In the genomic region with DNA sequence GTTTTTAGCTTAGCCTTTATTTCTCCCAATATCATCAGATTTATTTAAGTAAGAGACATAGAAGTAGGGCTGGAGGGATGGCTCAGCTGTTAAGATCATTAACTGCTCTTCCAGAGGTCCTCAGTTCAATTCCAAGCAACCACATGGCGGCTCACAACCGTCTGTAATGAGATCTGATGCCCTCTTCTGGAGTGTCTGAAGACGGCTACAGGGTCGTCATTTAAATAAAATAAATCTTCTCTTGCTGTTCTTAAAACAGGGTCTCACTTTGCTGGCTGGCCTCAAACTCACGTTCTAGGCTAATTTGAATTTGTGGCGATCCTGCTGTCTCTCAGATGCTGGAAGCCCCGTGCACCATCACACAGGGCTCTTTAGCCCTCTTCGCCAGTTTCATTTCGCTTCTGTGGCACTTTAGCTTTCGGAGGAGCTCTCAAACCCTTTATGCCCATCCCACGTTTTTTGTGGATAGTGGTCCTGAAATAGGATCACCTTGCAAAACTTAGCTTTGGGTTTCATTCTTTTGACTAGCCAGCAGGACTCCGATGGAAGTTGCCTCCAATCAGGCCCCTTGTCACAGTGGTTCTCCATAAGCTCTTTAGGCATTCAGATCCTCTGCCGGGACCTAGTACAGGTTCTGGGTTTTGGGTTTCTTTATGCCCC, we compare ENCODE assay signal across 8 mouse cellular contexts. TPM values are rescaled to one million over a fixed set of nuclear protein-coding genes. Genes with fewer than 3 reads are reported as not detected.
DNase-seq lines count a peak whose midpoint lies in the region; ATAC-seq and TF ChIP-seq lines count a peak whose summit lies in the region.

No protein-coding gene starts in this region.

- no peak for ATAC-seq in forebrain, embryonic 16.5 days

- peak overlapping the region; percentile 68 for H3K4me3 ChIP-seq in thymus, adult 2 months (ENCODE audit: control insufficient read depth, insufficient read depth, low read length)
- H3K4me3 ChIP-seq in forebrain, embryonic 16.5 days (replicated peaks; ENCODE audit: low read length) = peak overlapping the region; percentile 82

- no peaks in the 10 kb centered on the region for H3K9me3 ChIP-seq in forebrain, embryonic 16.5 days (ENCODE audit: control insufficient read depth, low read length)

- 4% methylated on average over 13 of the region's 13 CpGs for WGBS in thymus, adult 2 months
- 9% methylated on average over 13 of the region's 13 CpGs for WGBS in forebrain, embryonic 16.5 days

- peak overlapping the region; percentile 62 for H3K9ac ChIP-seq in forebrain, embryonic 16.5 days (replicated peaks; ENCODE audit: low read depth, low read length)

- peak overlapping the region; percentile 83 for H3K4me2 ChIP-seq in forebrain, embryonic 16.5 days (ENCODE audit: low read length)

- no peaks in the 10 kb centered on the region for H3K36me3 ChIP-seq in thymus, adult 2 months (ENCODE audit: control insufficient read depth, insufficient read depth, low read length)
- no peaks in the 10 kb centered on the region for H3K36me3 ChIP-seq in forebrain, embryonic 16.5 days (ENCODE audit: control insufficient read depth, insufficient read depth)

- TF ChIP-seq POLR2A in thymus, adult 2 months (IDR thresholded peaks at IDR 0.05; ENCODE audit: control insufficient read depth, extremely low read depth, insufficient read depth, low read length, poor library complexity) = no peak

- peak; percentile 47 for DNase-seq in embryo, embryonic 10.5 days (ENCODE audit: low spot score)
- no peak for DNase-seq in embryo, embryonic 11 days
- peak; percentile 35 for DNase-seq in thymus, adult 2 months
- no peak for DNase-seq in thymus, postnatal 0 days (ENCODE audit: low spot score)
- DNase-seq in lung, postnatal 36 days = peak; percentile 40
- DNase-seq in Muller cell, postnatal 12 days (ENCODE audit: inconsistent ontology term) = no peak
- no peak for DNase-seq in frontal cortex, postnatal 25 days (ENCODE audit: low spot score in 2 of 2)

- no peak for TF ChIP-seq CTCF in thymus, adult 2 months (IDR thresholded peaks at IDR 0.05; ENCODE audit: borderline replicate concordance, control insufficient read depth, extremely low read depth, insufficient read depth, low read length, poor library complexity)

- peak overlapping the region; percentile 56; the same call in 1 of the 2 replicates for H3K27ac ChIP-seq in thymus, adult 2 months (ENCODE audit: control insufficient read depth, insufficient read depth, low read length)
- peak overlapping the region; percentile 38 for H3K27ac ChIP-seq in forebrain, embryonic 16.5 days (ENCODE audit: low read length)

- H3K4me1 ChIP-seq in thymus, adult 2 months (replicated peaks; ENCODE audit: control insufficient read depth, insufficient read depth, low read length) = peaks cover 6% of the 10 kb centered on the region
- peaks cover 11% of the 10 kb centered on the region for H3K4me1 ChIP-seq in forebrain, embryonic 16.5 days (replicated peaks; ENCODE audit: control insufficient read depth, insufficient read depth, low read length)

- H3K27me3 ChIP-seq in thymus, adult 2 months (ENCODE audit: control insufficient read depth, insufficient read depth, low read length) = no peaks in the 10 kb centered on the region
- H3K27me3 ChIP-seq in forebrain, embryonic 16.5 days (replicated peaks; ENCODE audit: control insufficient read depth, insufficient read depth, low read length) = no peaks in the 10 kb centered on the region

RNA-seq across cellular contexts. Expression of gene Tmem106c, which starts 0.5 kb away (rescaled TPM):
- polyA plus RNA-seq in thymus, adult 2 months (2012; rRNA removed) = 38.4 and 40.0 TPM in 2 replicates
- polyA plus RNA-seq in thymus, postnatal 0 days (2015; fragmentation: Nextera tagmentation; extraction: Ambion mirVana) = 39.0 and 40.9 TPM in 2 replicates
- polyA plus RNA-seq in forebrain, embryonic 16.5 days (2015; fragmentation: Nextera tagmentation; extraction: Ambion mirVana) = 64.8 and 66.9 TPM in 2 replicates

RNA-seq across cellular contexts. Expression of gene Col2a1, which starts 41.0 kb away (rescaled TPM):
- 0.32 and 0.47 TPM in 2 replicates for polyA plus RNA-seq in thymus, adult 2 months (2012; rRNA removed)
- polyA plus RNA-seq in thymus, postnatal 0 days (2015; fragmentation: Nextera tagmentation; extraction: Ambion mirVana) = 0.28 and 0.36 TPM in 2 replicates
- 16.6 and 35.1 TPM in 2 replicates for polyA plus RNA-seq in forebrain, embryonic 16.5 days (2015; fragmentation: Nextera tagmentation; extraction: Ambion mirVana)

RNA-seq across cellular contexts. Expression of gene Vdr, which starts 53.0 kb away (rescaled TPM):
- 5.3 and 6.2 TPM in 2 replicates for polyA plus RNA-seq in thymus, adult 2 months (2012; rRNA removed)
- 2.2 and 2.5 TPM in 2 replicates for polyA plus RNA-seq in thymus, postnatal 0 days (2015; fragmentation: Nextera tagmentation; extraction: Ambion mirVana)
- 0.20 TPM in 1 of 2 replicates, not detected in the other for polyA plus RNA-seq in forebrain, embryonic 16.5 days (2015; fragmentation: Nextera tagmentation; extraction: Ambion mirVana)

Comparison
In these comparisons a context has a peak if more than half of its experiments do, and no peak if none do; other contexts are left out.
1. DNase-seq: peak in embryo, embryonic 10.5 days (single experiment), thymus, adult 2 months (single experiment) and lung, postnatal 36 days (single experiment); none in embryo, embryonic 11 days (single experiment), thymus, postnatal 0 days (single experiment), Muller cell, postnatal 12 days (single experiment) and frontal cortex, postnatal 25 days (0 of 2).
2. RNA of gene Col2a1, which starts 41.0 kb away (polyA plus RNA-seq): 16.6 to 35.1 TPM in forebrain, embryonic 16.5 days; 0.32 to 0.47 TPM in thymus, adult 2 months and 0.28 to 0.36 TPM in thymus, postnatal 0 days; every median in the first group is over 10 times any median in the second.